Mouse (Mus musculus) liver, embryonic 16.5 days (tissue): ENCODE measurements around the gene Thrb. TPM values are rescaled to one million over a fixed set of nuclear protein-coding genes. Genes with fewer than 3 reads are reported as not detected.

Source experiments
- ATAC-seq: fragments of 200-750 bp; cut with Nextera tagmentation; 2 replicates; pipeline ENCODE4 v1.8.0; 2017; ENCODE audit warnings: low read depth, mild to moderate bottlenecking, moderate number of reproducible peaks, moderate library complexity
- H3K27ac ChIP-seq: fragments of 300-500 bp; sonication (generic); 2 replicates; pipeline ENCODE4 v1.5.1; 2014; ENCODE audit warnings: mild to moderate bottlenecking, low read length
- H3K27me3 ChIP-seq: fragments of 300-500 bp; sonication (generic); 2 replicates; pipeline ENCODE4 v1.6.1; 2014; ENCODE audit warnings: low read depth, low read length, mixed read lengths; ENCODE audit not compliant: control insufficient read depth, insufficient read depth
- H3K36me3 ChIP-seq: fragments of 300-500 bp; sonication (generic); 2 replicates; pipeline ENCODE4 v1.6.1; 2014; ENCODE audit warnings: mild to moderate bottlenecking; ENCODE audit not compliant: control insufficient read depth, insufficient read depth
- H3K4me1 ChIP-seq: fragments of 300-500 bp; sonication (generic); 2 replicates; pipeline ENCODE4 v1.6.1; 2014; ENCODE audit warnings: low read depth, low read length, mixed read lengths; ENCODE audit not compliant: control insufficient read depth
- H3K4me2 ChIP-seq: fragments of 300-500 bp; sonication (generic); 2 replicates; pipeline ENCODE4 v1.6.1; 2014; ENCODE audit warnings: low read depth, low read length, mixed read lengths
- H3K4me3 ChIP-seq: fragments of 300-500 bp; sonication (generic); 2 replicates; pipeline ENCODE4 v1.5.1; 2014; ENCODE audit warnings: low read depth, mild to moderate bottlenecking, low read length
- H3K9ac ChIP-seq: fragments of 300-500 bp; sonication (generic); 2 replicates; pipeline ENCODE4 v1.6.1; 2014; ENCODE audit warnings: low read depth, low read length
- H3K9me3 ChIP-seq: fragments of 300-500 bp; sonication (generic); replicated peaks from 2 replicates; pipeline ENCODE4 v1.6.1; 2016; ENCODE audit warnings: low read length; ENCODE audit not compliant: control insufficient read depth
- WGBS: fragments of 180-500 bp; shearing (Covaris S2); extraction: QIAGEN DNeasy Blood & Tissue Kit; methylation state at CpG from one replicate; pipeline ENCODE4 v1.1.7; 2014; ENCODE audit not compliant: insufficient replicate concordance; 5-methylcytosine and 5-hydroxymethylcytosine counted together
- polyA plus RNA-seq: library from polyadenylated mRNA; unstranded; fragments of >200 nt; fragmentation: Nextera tagmentation; extraction: Ambion mirVana; gene quantifications from 2 replicates; pipeline ENCODE4 v1.2.1, GENCODE M21; 2015

The Thrb gene
- polyA plus RNA-seq, 1 experiment from 2014 or later = 6.0 TPM

GRCm38 (mm10) chr14:18020128-18020527 is 360.1 kb downstream of the Thrb start:
- Histone ChIP-seq H3K27ac (no peak overlapping the region), H3K27me3 (no peaks in the 10 kb centered on the region), H3K9me3 (no peaks in the 10 kb centered on the region), H3K36me3 (no peaks in the 10 kb centered on the region), H3K4me2 (no peak overlapping the region), H3K4me3 (no peak overlapping the region), H3K9ac (no peak overlapping the region), H3K4me1 (no peaks in the 10 kb centered on the region)
- no peak for ATAC-seq
- 52% methylated on average over 4 of the region's 4 CpGs for WGBS

- Histone ChIP-seq H3K9me3 (no peaks in the 10 kb centered on the region), H3K27ac (no peak overlapping the region), H3K4me3 (no peak overlapping the region), H3K9ac (no peak overlapping the region), H3K36me3 (no peaks in the 10 kb centered on the region), H3K4me1 (no peaks in the 10 kb centered on the region), H3K4me2 (no peak overlapping the region), H3K27me3 (no peaks in the 10 kb centered on the region)
- 74% methylated on average over 3 of the region's 3 CpGs for WGBS
- ATAC-seq = no peak
Measured at GRCm38 (mm10) chr14:18020636-18021035, 360.6 kb downstream of the Thrb start.

GRCm38 (mm10) chr14:18021726-18022125 is 361.7 kb downstream of the Thrb start:
- no peak overlapping the region for H3K9ac ChIP-seq
- H3K4me2 ChIP-seq = no peak overlapping the region
- H3K9me3 ChIP-seq = no peaks in the 10 kb centered on the region
- no peak for ATAC-seq
- no peaks in the 10 kb centered on the region for H3K27me3 ChIP-seq
- H3K4me1 ChIP-seq = no peaks in the 10 kb centered on the region
- H3K27ac ChIP-seq = no peak overlapping the region
- 23% methylated on average over 2 of the region's 2 CpGs for WGBS
- no peaks in the 10 kb centered on the region for H3K36me3 ChIP-seq
- no peak overlapping the region for H3K4me3 ChIP-seq

GRCm38 (mm10) chr14:18022351-18022750 is 362.3 kb downstream of the Thrb start:
- H3K9me3 ChIP-seq = no peaks in the 10 kb centered on the region
- no peak overlapping the region for H3K27ac ChIP-seq
- H3K4me1 ChIP-seq = no peaks in the 10 kb centered on the region
- H3K36me3 ChIP-seq = no peaks in the 10 kb centered on the region
- no peak for ATAC-seq
- no peak overlapping the region for H3K4me3 ChIP-seq
- no peaks in the 10 kb centered on the region for H3K27me3 ChIP-seq
- no peak overlapping the region for H3K9ac ChIP-seq
- no peak overlapping the region for H3K4me2 ChIP-seq

- 56% methylated on average over 1 of the region's 1 CpGs for WGBS
- Histone ChIP-seq H3K4me1 (no peaks in the 10 kb centered on the region), H3K9me3 (no peaks in the 10 kb centered on the region), H3K4me3 (no peak overlapping the region), H3K4me2 (no peak overlapping the region), H3K27ac (no peak overlapping the region), H3K9ac (no peak overlapping the region), H3K36me3 (no peaks in the 10 kb centered on the region), H3K27me3 (no peaks in the 10 kb centered on the region)
- no peak for ATAC-seq
Measured at GRCm38 (mm10) chr14:18027867-18028266, 367.8 kb downstream of the Thrb start.

GRCm38 (mm10) chr14:18029181-18029932 is 369.3 kb downstream of the Thrb start:
- Histone ChIP-seq H3K27me3 (no peaks in the 10 kb centered on the region), H3K36me3 (no peaks in the 10 kb centered on the region), H3K9me3 (no peaks in the 10 kb centered on the region), H3K4me2 (no peak overlapping the region), H3K4me1 (no peaks in the 10 kb centered on the region), H3K9ac (no peak overlapping the region), H3K4me3 (no peak overlapping the region), H3K27ac (no peak overlapping the region)
- 42% methylated on average over 2 of the region's 2 CpGs for WGBS
- ATAC-seq = no peak

- H3K4me2 ChIP-seq = no peak overlapping the region
- no peak overlapping the region for H3K27ac ChIP-seq
- no peaks in the 10 kb centered on the region for H3K9me3 ChIP-seq
- no peak overlapping the region for H3K9ac ChIP-seq
- no peak overlapping the region for H3K4me3 ChIP-seq
- ATAC-seq = no peak
- no peaks in the 10 kb centered on the region for H3K36me3 ChIP-seq
- H3K27me3 ChIP-seq = no peaks in the 10 kb centered on the region
- 45% methylated on average over 3 of the region's 3 CpGs for WGBS
- no peaks in the 10 kb centered on the region for H3K4me1 ChIP-seq
Measured at GRCm38 (mm10) chr14:18031941-18032340, 371.9 kb downstream of the Thrb start.

GRCm38 (mm10) chr14:18036573-18036972 is 376.5 kb downstream of the Thrb start:
- Histone ChIP-seq H3K9ac (no peak overlapping the region), H3K9me3 (no peaks in the 10 kb centered on the region), H3K27me3 (no peaks in the 10 kb centered on the region), H3K4me3 (no peak overlapping the region), H3K36me3 (no peaks in the 10 kb centered on the region), H3K4me2 (no peak overlapping the region), H3K27ac (no peak overlapping the region), H3K4me1 (no peaks in the 10 kb centered on the region)
- 47% methylated on average over 5 of the region's 5 CpGs for WGBS
- ATAC-seq = no peak

- H3K9me3 ChIP-seq = no peaks in the 10 kb centered on the region
- H3K4me3 ChIP-seq = no peak overlapping the region
- H3K27ac ChIP-seq = no peak overlapping the region
- H3K36me3 ChIP-seq = no peaks in the 10 kb centered on the region
- H3K27me3 ChIP-seq = no peaks in the 10 kb centered on the region
- 49% methylated on average over 5 of the region's 5 CpGs for WGBS
- no peak for ATAC-seq
- no peaks in the 10 kb centered on the region for H3K4me1 ChIP-seq
- H3K4me2 ChIP-seq = no peak overlapping the region
- no peak overlapping the region for H3K9ac ChIP-seq
Measured at GRCm38 (mm10) chr14:18062082-18062772, 402.2 kb downstream of the Thrb start.
